Mouse (Mus musculus): ENCODE results near the gene Slc38a1. TPM values are rescaled to one million over a fixed set of nuclear protein-coding genes. Genes with fewer than 3 reads are reported as not detected.
A peak's percentile ranks its signal among the peaks of the same experiment; 100 is the strongest.

Gene Slc38a1
- polyA plus RNA-seq, 1 experiment from 2014 or later: 127 TPM

DNA sequence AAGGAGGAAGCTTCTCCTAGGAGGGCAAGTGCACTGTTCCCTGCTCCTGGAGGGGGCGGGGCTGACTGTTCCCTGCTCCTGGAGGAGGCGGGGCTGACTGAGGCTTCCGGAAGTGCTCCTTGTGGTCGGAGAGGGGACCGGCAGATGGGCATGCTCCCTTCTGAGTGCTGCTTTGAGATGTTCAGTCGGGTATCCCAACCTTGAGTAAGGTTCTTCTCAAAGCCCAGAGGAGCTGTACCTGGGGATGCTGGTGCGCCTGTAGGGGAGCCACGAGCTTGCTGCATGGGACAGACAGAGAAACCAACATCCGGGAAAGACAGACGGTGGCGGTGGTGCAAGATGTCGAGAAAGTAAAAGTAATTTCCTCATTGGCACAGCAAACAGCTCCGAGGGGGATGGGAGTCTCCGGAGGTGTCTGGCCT lies 75.9 kb downstream of the Slc38a1 start:
- WGBS: 10% methylated on average over 14 of the region's 14 CpGs
- peak overlapping the region; percentile 49 for H3K4me2 ChIP-seq (ENCODE audit: low read length)
- H3K27me3 ChIP-seq (replicated peaks; ENCODE audit: control insufficient read depth, insufficient read depth, low read length): no peaks in the 10 kb centered on the region
- H3K36me3 ChIP-seq (ENCODE audit: control insufficient read depth, insufficient read depth, low read length): no peaks in the 10 kb centered on the region
- peak overlapping the region; percentile 30 for H3K4me3 ChIP-seq (ENCODE audit: low read length)
- no peak overlapping the region for H3K27ac ChIP-seq (ENCODE audit: low read depth, low read length)
- no peak for ATAC-seq
- H3K9me3 ChIP-seq (ENCODE audit: control insufficient read depth, low read length): no peaks in the 10 kb centered on the region
- H3K9ac ChIP-seq (ENCODE audit: low read depth, low read length): peak overlapping the region; percentile 9; the same call in 1 of the 2 replicates
- no peaks in the 10 kb centered on the region for H3K4me1 ChIP-seq (ENCODE audit: control insufficient read depth, insufficient read depth, low read depth, low read length)

DNA sequence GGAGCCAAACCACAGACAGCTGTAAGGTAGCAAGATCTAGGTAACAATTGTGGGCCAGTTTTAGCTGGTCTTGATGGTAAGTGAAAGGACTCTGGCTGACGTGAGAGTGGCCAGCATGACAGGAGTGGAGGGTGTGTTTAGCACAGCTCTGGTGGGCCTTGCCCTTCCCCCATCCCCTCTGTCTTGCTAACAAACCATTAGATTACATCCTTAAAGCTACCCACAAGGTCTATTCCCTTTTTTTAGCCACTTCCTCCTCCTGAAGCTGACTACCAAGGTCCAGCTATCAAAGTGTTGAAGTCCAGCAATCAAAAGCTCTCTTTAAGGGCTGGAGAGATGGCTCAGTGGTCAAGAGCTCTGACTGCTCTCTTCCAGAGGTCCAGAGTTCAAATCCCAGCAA lies 78.9 kb downstream of the Slc38a1 start:
- Histone ChIP-seq H3K4me3 (ENCODE audit: low read length) (no peak overlapping the region), H3K9me3 (ENCODE audit: control insufficient read depth, low read length) (no peaks in the 10 kb centered on the region), H3K9ac (ENCODE audit: low read depth, low read length) (no peak overlapping the region), H3K4me1 (ENCODE audit: control insufficient read depth, insufficient read depth, low read depth, low read length) (no peaks in the 10 kb centered on the region), H3K36me3 (ENCODE audit: control insufficient read depth, insufficient read depth, low read length) (no peaks in the 10 kb centered on the region), H3K27me3 (replicated peaks; ENCODE audit: control insufficient read depth, insufficient read depth, low read length) (no peaks in the 10 kb centered on the region), H3K27ac (ENCODE audit: low read depth, low read length) (no peak overlapping the region), H3K4me2 (ENCODE audit: low read length) (no peak overlapping the region)
- no peak for ATAC-seq
- 100% methylated on average over 1 of the region's 1 CpGs for WGBS

DNA sequence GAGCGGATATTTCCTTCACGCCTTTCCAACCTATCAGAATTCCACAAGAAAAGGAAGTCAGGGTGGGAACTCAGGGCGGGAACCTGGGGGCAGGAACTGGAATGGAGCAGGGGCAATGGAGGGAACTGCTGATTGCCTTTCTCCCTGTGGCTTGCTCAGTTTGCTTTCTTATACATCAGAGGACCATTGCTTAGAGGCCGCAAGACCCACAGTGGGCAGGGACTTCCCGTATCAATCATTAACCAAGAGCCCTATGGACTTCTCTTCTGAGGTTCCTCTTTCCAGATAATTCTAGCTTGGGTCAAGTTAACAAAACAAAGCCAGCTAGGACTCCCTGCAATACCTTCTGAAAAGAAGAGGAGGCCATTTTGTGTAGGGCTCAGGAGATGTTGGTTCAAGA lies 80.2 kb downstream of the Slc38a1 start:
- WGBS: 94% methylated on average over 5 of the region's 5 CpGs
- ATAC-seq: no peak
- H3K4me2 ChIP-seq (ENCODE audit: low read length): no peak overlapping the region
- no peaks in the 10 kb centered on the region for H3K27me3 ChIP-seq (replicated peaks; ENCODE audit: control insufficient read depth, insufficient read depth, low read length)
- no peaks in the 10 kb centered on the region for H3K4me1 ChIP-seq (ENCODE audit: control insufficient read depth, insufficient read depth, low read depth, low read length)
- no peaks in the 10 kb centered on the region for H3K9me3 ChIP-seq (ENCODE audit: control insufficient read depth, low read length)
- no peak overlapping the region for H3K9ac ChIP-seq (ENCODE audit: low read depth, low read length)
- H3K27ac ChIP-seq (ENCODE audit: low read depth, low read length): no peak overlapping the region
- no peaks in the 10 kb centered on the region for H3K36me3 ChIP-seq (ENCODE audit: control insufficient read depth, insufficient read depth, low read length)
- no peak overlapping the region for H3K4me3 ChIP-seq (ENCODE audit: low read length)

DNA sequence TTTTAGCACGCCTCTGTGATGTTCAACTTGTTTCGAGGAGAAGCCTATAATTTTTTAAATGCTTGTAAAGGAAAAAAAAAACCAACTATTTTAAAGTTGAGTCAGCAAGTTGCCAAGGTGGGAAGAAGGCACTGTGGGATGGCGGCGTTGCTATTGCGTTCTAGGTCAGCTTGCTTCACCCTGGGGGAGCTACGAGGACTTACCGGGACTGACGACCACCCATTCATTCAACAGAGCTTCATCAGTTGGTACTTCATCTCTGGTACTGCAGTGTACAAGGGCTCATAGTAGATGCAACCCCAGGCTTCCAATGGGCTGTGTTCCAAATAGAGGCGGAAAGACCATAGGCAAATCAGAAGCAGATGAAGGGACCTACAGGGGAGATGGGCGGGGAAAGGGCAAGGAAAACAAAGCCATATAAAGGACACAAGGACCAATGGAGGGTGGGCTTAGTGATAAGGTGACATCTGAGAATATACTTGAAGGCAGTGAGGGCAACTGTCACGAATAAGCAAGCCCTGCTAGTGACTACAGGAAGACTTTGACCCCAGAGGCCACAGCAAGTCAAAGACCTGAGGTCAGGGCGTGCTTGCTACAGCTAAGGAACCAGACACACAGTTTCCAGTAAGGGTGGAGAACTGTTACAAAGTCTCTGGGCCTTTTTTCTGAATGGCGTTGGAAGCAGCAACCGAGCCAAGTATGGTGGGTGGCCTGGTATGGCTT lies 82.0 kb downstream of the Slc38a1 start:
- H3K9ac ChIP-seq (ENCODE audit: low read depth, low read length): no peak overlapping the region
- 90% methylated on average over 14 of the region's 14 CpGs for whole genome bisulfite sequencing

DNA sequence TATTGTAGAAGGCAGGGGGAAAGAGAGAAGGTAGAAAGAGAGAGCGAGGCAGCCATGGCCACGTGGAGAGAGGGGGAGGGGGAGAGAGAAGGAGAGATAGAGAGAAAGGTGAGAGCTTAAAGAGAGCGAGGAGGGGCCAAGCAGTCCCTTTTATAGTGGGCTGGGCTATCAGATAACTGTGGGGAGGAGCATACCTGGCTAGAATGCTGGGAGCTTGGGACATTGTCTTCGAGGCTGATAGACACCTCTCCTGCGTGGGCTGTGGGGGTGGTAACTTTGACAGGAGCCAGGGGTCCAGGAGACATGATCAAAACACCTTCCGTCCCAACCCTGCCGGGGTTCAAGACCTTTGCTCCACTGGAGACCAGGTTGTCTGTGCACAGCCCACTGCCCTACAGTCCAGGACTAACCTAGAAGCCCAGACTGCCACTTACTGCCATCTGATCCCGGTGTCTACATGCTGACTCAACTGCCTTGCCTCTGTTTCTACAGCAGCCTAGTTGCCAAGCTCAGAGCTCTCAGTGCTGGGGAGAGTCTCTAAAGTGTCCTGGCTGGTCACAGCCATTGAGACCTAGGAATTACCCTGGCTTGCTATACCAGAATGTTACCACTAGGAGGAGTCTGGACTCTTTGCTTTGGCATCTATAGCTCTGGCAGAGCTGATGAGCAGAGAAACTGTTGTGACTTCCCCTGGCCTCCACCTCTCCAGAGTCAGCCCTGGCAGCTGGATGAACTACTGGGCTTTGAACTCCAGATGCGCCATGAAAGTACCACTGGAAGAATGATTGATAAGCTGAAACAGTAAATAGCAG lies 90.9 kb downstream of the Slc38a1 start:
- peak; percentile 61 for ATAC-seq
- 72% methylated on average over 9 of the region's 9 CpGs for WGBS

More for the DNA sequence above, 82.0 kb downstream of the Slc38a1 start:
- Histone ChIP-seq H3K4me3 (ENCODE audit: low read length) (no peak overlapping the region), H3K9me3 (ENCODE audit: control insufficient read depth, low read length) (no peaks in the 10 kb centered on the region), H3K36me3 (ENCODE audit: control insufficient read depth, insufficient read depth, low read length) (no peaks in the 10 kb centered on the region), H3K27me3 (replicated peaks; ENCODE audit: control insufficient read depth, insufficient read depth, low read length) (no peaks in the 10 kb centered on the region), H3K4me1 (ENCODE audit: control insufficient read depth, insufficient read depth, low read depth, low read length) (no peaks in the 10 kb centered on the region), H3K4me2 (ENCODE audit: low read length) (no peak overlapping the region), H3K27ac (ENCODE audit: low read depth, low read length) (no peak overlapping the region)
- no peak for ATAC-seq

DNA sequence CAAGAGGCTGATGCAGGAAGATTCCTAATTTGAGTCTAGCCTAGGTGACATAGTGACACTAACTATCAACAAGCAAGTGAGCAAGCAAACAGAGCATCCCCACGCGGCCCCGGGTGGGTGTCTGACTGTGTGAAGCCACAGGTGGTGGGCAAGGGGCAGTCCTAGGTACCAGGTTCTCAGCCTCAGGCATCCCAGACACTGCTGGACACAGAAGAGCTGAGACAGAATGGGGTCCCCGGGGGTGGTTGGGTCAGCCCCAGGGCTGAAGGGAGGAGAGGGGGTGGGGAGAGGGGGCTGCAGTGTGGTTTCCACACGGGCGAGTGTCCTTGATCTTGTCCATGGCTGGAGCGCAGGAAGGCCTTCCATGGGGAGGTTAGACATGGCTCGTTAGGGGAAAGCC lies 91.6 kb downstream of the Slc38a1 start:
- no peaks in the 10 kb centered on the region for H3K27me3 ChIP-seq (replicated peaks; ENCODE audit: control insufficient read depth, insufficient read depth, low read length)
- H3K4me3 ChIP-seq (ENCODE audit: low read length): no peak overlapping the region
- no peaks in the 10 kb centered on the region for H3K4me1 ChIP-seq (ENCODE audit: control insufficient read depth, insufficient read depth, low read depth, low read length)
- H3K36me3 ChIP-seq (ENCODE audit: control insufficient read depth, insufficient read depth, low read length): no peaks in the 10 kb centered on the region
- 91% methylated on average over 8 of the region's 8 CpGs for WGBS
- no peak overlapping the region for H3K4me2 ChIP-seq (ENCODE audit: low read length)
- no peak overlapping the region for H3K9ac ChIP-seq (ENCODE audit: low read depth, low read length)
- H3K27ac ChIP-seq (ENCODE audit: low read depth, low read length): no peak overlapping the region
- H3K9me3 ChIP-seq (ENCODE audit: control insufficient read depth, low read length): no peaks in the 10 kb centered on the region
- no peak for ATAC-seq

More for the DNA sequence above, 90.9 kb downstream of the Slc38a1 start:
- Histone ChIP-seq H3K27me3 (replicated peaks; ENCODE audit: control insufficient read depth, insufficient read depth, low read length) (no peaks in the 10 kb centered on the region), H3K4me3 (ENCODE audit: low read length) (no peak overlapping the region), H3K27ac (ENCODE audit: low read depth, low read length) (no peak overlapping the region), H3K9me3 (ENCODE audit: control insufficient read depth, low read length) (no peaks in the 10 kb centered on the region), H3K9ac (ENCODE audit: low read depth, low read length) (no peak overlapping the region), H3K4me1 (ENCODE audit: control insufficient read depth, insufficient read depth, low read depth, low read length) (no peaks in the 10 kb centered on the region), H3K4me2 (ENCODE audit: low read length) (no peak overlapping the region), H3K36me3 (ENCODE audit: control insufficient read depth, insufficient read depth, low read length) (no peaks in the 10 kb centered on the region)

DNA sequence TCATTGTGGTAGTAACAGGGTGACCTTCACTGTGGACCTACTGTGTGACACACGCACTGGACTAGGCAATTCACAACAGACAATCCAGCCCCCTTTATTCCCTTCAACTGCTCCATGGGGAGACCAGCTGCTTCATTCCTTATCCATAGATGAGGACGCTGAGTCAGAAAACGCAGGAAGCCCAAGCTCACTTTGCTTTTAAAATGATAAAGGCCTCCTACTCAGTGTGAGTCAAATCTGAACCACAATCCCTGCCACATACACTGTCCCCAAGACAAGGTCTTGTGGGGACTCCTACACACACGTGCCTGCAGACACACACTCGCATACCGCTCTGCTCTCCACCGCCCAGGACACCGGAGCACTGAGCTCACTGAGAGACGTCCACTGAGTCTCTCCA lies 94.3 kb downstream of the Slc38a1 start:
- Histone ChIP-seq H3K4me1 (ENCODE audit: control insufficient read depth, insufficient read depth, low read depth, low read length) (no peaks in the 10 kb centered on the region), H3K27me3 (replicated peaks; ENCODE audit: control insufficient read depth, insufficient read depth, low read length) (no peaks in the 10 kb centered on the region), H3K4me3 (ENCODE audit: low read length) (no peak overlapping the region), H3K36me3 (ENCODE audit: control insufficient read depth, insufficient read depth, low read length) (no peaks in the 10 kb centered on the region), H3K9ac (ENCODE audit: low read depth, low read length) (no peak overlapping the region), H3K9me3 (ENCODE audit: control insufficient read depth, low read length) (no peaks in the 10 kb centered on the region), H3K4me2 (ENCODE audit: low read length) (no peak overlapping the region), H3K27ac (ENCODE audit: low read depth, low read length) (0 out of 2 replicates have a peak overlapping the region, but pooled peaks have one; percentile 19)
- 67% methylated on average over 9 of the region's 9 CpGs for WGBS
- ATAC-seq: no peak

DNA sequence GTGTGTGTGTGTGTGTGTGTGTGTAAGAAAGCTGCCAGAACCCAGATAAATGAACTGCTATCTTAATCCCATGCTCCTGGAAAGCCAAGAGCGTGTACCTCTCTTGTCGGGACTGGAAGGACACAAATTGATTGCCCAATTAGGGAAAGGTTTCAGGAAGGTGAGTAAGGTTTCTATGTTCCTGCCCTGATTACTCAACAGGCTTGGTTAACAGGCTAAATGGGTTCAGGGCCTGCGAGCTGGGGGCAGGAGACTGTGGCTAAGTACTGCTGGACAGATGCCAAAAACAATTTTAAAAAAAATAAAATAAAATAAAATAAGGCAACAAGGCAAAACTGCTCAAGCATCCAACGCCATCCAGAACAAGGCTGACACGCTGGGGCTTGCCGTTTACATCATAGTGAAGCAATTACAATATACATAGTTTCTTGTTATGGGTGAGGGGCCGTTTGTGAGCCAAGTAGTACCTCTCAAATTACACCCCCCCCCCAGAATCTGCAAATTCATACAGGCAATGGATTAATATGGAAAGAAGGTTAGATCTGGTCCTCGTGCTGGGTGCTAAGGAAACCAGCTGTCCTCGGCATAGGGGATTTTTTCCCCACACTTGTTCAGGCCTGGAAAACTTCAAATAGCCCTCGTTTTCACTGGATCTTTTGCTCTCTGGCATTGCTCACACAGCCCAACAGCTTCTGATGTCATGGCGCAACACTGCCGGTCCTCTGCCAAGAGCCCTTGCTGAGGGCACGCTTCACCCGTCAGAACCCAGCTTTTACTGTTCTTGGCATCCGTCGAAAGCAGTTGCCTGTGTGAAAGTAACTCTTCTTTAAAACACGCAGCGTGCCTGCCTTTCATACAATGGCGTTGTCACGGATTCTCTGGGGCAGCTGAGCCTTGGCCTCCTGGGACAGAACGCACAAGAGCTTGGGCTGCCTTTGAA lies 95.2 kb downstream of the Slc38a1 start:
- WGBS: 34% methylated on average over 21 of the region's 21 CpGs
- Histone ChIP-seq H3K36me3 (ENCODE audit: control insufficient read depth, insufficient read depth, low read length) (no peaks in the 10 kb centered on the region), H3K9ac (ENCODE audit: low read depth, low read length) (no peak overlapping the region), H3K4me1 (ENCODE audit: control insufficient read depth, insufficient read depth, low read depth, low read length) (no peaks in the 10 kb centered on the region), H3K27me3 (replicated peaks; ENCODE audit: control insufficient read depth, insufficient read depth, low read length) (no peaks in the 10 kb centered on the region), H3K9me3 (ENCODE audit: control insufficient read depth, low read length) (no peaks in the 10 kb centered on the region), H3K27ac (ENCODE audit: low read depth, low read length) (peak overlapping the region; percentile 19; the same call in 1 of the 2 replicates), H3K4me2 (ENCODE audit: low read length) (no peak overlapping the region), H3K4me3 (ENCODE audit: low read length) (no peak overlapping the region)
- ATAC-seq: peak; percentile 90

Measured in hindbrain, embryonic 16.5 days (tissue).